Mouse (Mus musculus): ENCODE measurements at regions not wholly inside any gene's neighbourhood (a gene's known extent, or its start where the extent isn't known, plus 50 kb on each side); places are given as distances from the start of the nearest gene placed in this dataset.

DNA sequence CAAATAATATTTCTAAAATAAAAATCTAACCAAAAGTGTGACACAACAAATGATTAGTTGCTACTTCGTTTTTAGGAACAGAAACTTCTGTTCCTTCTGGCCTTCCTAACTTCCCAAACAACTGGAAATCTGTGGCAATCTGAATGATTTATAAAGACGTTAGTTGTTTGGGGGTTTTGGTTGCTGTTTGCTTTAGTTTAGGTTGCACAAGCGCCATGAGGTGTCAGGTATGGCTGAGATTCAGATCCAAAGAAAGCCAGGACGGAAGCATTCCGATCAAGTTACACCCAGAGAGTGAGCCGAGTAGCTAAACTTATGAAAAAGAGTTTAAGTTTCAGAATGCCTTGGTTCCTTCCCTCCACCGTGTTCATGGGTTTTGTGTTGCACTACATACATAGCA lies 126.4 kb upstream of the Nampt start:
- TF ChIP-seq POLR2A (IDR thresholded peaks at IDR 0.05; ENCODE audit: control insufficient read depth, low read depth, low read length): no peak
- no peak for TF ChIP-seq CTCF (IDR thresholded peaks at IDR 0.05; ENCODE audit: control insufficient read depth, insufficient read depth, insufficient replicate concordance, low read depth, low read length)
